Mouse (Mus musculus): ENCODE measurements around the gene Dgkz. TPM values are rescaled to one million over a fixed set of nuclear protein-coding genes. Genes with fewer than 3 reads are reported as not detected.
A peak's percentile ranks its signal among the peaks of the same experiment; 100 is the strongest.

Gene Dgkz
- polyA plus RNA-seq, 1 experiment from 2014 or later, result 33.6 TPM

DNA sequence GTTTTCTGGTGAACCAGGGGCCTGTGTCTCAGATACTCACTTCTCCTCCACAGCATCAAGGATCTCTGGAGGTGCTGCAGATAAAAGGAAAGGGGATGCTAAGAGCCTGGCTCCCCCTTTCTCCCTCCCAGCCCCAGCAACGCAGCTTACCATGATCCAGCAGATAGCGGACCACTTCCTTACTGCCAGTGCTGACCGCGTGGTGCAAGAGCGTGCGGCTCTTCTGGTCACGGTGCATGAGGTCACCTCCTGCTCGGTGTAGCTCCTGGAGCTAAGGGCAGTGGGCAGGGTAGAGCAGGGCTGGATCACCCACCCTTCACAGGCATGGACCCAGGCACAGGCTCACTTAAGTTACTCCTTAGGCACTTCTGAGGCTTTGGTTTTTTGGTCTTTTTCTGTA, 41.6 kb downstream of the Dgkz start:
- Histone ChIP-seq H3K9me3 (ENCODE audit: control insufficient read depth, low read length) (no peaks in the 10 kb centered on the region), H3K4me3 (replicated peaks; ENCODE audit: low read length) (no peak overlapping the region), H3K4me2 (ENCODE audit: low read length) (no peak overlapping the region), H3K4me1 (replicated peaks; ENCODE audit: control insufficient read depth, insufficient read depth, low read length) (peaks cover 27% of the 10 kb centered on the region), H3K9ac (replicated peaks; ENCODE audit: low read depth, low read length) (no peak overlapping the region), H3K27ac (ENCODE audit: low read length) (no peak overlapping the region), H3K27me3 (replicated peaks; ENCODE audit: control insufficient read depth, insufficient read depth, low read length) (no peaks in the 10 kb centered on the region), H3K36me3 (ENCODE audit: control insufficient read depth, insufficient read depth) (peaks cover 6% of the 10 kb centered on the region; the same call in 1 of the 2 replicates)
- no peak for ATAC-seq
- WGBS, result 67% methylated on average over 8 of the region's 8 CpGs

DNA sequence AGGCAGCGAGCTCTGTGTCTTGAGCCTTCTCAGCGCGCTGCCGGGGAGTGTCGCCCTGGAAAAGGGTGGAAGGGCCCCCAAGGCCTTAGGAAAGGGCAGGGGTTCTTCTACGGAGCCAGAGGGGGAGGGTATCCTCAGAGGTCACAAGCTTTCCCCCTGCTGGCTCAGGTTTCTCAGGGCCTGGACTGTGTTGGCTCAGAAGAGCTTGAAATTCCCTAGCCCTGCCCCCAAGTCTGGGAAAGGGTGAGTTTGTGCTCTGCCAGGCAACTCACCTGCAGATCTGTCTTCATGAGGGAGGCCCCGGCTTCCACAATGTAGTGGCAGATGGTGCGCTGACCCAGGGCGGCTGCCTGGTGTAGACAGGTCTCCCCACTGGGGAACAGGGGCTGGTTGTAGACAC, 42.2 kb downstream of the Dgkz start:
- ATAC-seq, result no peak
- H3K4me2 ChIP-seq (ENCODE audit: low read length), result no peak overlapping the region
- peaks cover 4% of the 10 kb centered on the region; the same call in 1 of the 2 replicates for H3K36me3 ChIP-seq (ENCODE audit: control insufficient read depth, insufficient read depth)
- no peak overlapping the region for H3K4me3 ChIP-seq (replicated peaks; ENCODE audit: low read length)
- no peaks in the 10 kb centered on the region for H3K27me3 ChIP-seq (replicated peaks; ENCODE audit: control insufficient read depth, insufficient read depth, low read length)
- H3K9me3 ChIP-seq (ENCODE audit: control insufficient read depth, low read length), result no peaks in the 10 kb centered on the region
- no peak overlapping the region for H3K27ac ChIP-seq (ENCODE audit: low read length)
- no peak overlapping the region for H3K9ac ChIP-seq (replicated peaks; ENCODE audit: low read depth, low read length)
- WGBS, result 39% methylated on average over 9 of the region's 9 CpGs
- peaks cover 27% of the 10 kb centered on the region for H3K4me1 ChIP-seq (replicated peaks; ENCODE audit: control insufficient read depth, insufficient read depth, low read length)

DNA sequence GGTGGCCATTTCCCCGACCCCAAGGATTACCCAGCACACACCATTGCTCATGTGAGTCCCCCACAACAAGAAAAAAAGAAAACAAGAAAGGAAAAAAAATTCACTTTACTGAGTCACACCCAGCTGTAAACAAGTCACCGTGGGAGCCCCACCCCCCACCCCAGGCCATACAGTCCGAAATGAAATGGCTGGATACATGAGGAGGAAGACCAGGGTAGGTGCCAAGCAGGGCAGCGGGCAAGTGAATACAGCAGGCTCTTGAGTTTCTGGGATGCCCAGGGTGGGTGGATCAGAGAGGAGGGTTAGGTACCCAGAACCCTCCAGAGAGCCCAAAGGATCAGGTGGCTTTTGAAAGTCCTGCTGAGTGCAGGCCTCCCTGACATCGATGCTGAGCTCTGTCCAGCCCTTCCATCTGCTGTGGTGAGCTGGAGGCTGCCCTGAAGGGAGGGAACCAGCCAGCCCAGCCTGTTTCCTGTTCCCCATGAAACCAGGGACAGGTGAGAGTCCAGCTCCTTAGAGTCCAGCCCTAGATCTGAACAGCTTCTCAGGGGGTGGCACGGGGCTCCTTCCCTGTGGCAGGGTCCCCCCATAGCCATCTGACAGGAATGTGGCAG, 42.8 kb downstream of the Dgkz start:
- Histone ChIP-seq H3K9ac (replicated peaks; ENCODE audit: low read depth, low read length) (no peak overlapping the region), H3K4me2 (ENCODE audit: low read length) (no peak overlapping the region), H3K4me3 (replicated peaks; ENCODE audit: low read length) (no peak overlapping the region), H3K27me3 (replicated peaks; ENCODE audit: control insufficient read depth, insufficient read depth, low read length) (no peaks in the 10 kb centered on the region), H3K9me3 (ENCODE audit: control insufficient read depth, low read length) (no peaks in the 10 kb centered on the region), H3K36me3 (ENCODE audit: control insufficient read depth, insufficient read depth) (peaks cover 3% of the 10 kb centered on the region; the same call in 1 of the 2 replicates), H3K4me1 (replicated peaks; ENCODE audit: control insufficient read depth, insufficient read depth, low read length) (peaks cover 27% of the 10 kb centered on the region), H3K27ac (ENCODE audit: low read length) (no peak overlapping the region)
- no peak for ATAC-seq
- 15% methylated on average over 6 of the region's 6 CpGs for whole genome bisulfite sequencing

DNA sequence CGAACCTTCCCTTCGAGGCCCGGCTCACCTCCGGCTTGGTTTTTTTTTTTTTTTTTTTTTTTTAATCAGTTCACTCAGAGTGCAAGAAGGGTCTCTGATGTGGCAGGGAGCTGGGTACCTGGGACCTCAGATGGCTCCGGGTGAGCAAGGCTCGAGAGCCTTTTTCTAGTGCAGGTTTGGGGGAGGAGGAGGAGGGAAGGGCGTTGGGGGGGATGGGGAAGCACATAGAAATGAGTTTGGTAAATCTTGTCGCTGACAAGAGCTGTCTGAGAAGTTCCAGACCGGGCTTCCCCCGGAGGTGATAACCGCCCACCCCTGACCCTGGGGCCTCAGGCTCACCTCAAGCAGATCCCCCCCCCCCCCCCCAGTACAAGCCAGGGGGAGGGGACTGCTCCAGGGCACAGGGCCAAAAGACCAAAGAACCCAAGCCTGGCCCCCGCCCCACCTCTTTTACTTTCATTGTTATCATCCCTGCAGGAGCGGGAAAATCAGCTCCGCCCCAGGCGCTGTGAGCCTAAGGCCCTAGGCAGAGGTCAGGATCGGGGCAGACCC, 43.4 kb downstream of the Dgkz start, which contains the start of gene Mdk:
Gene Mdk, minus strand, starts transcription at position 138 of the 552 bp plus-strand sequence.
- Histone ChIP-seq H3K4me3 (replicated peaks; ENCODE audit: low read length) (peak within 1 kb of the TSS; percentile 67), H3K36me3 (ENCODE audit: control insufficient read depth, insufficient read depth) (no peaks in the 10 kb centered on the region), H3K27me3 (replicated peaks; ENCODE audit: control insufficient read depth, insufficient read depth, low read length) (no peaks in the 10 kb centered on the region), H3K9ac (replicated peaks; ENCODE audit: low read depth, low read length) (peak within 1 kb of the TSS; percentile 79), H3K4me1 (replicated peaks; ENCODE audit: control insufficient read depth, insufficient read depth, low read length) (peaks cover 27% of the 10 kb centered on the region), H3K9me3 (ENCODE audit: control insufficient read depth, low read length) (no peaks in the 10 kb centered on the region), H3K4me2 (ENCODE audit: low read length) (peak within 1 kb of the TSS; percentile 86), H3K27ac (ENCODE audit: low read length) (peak within 1 kb of the TSS; percentile 77)
- ATAC-seq, result no peak; the same call in 1 of the 2 replicates
- WGBS, result 4% methylated on average over 16 of the region's 16 CpGs

DNA sequence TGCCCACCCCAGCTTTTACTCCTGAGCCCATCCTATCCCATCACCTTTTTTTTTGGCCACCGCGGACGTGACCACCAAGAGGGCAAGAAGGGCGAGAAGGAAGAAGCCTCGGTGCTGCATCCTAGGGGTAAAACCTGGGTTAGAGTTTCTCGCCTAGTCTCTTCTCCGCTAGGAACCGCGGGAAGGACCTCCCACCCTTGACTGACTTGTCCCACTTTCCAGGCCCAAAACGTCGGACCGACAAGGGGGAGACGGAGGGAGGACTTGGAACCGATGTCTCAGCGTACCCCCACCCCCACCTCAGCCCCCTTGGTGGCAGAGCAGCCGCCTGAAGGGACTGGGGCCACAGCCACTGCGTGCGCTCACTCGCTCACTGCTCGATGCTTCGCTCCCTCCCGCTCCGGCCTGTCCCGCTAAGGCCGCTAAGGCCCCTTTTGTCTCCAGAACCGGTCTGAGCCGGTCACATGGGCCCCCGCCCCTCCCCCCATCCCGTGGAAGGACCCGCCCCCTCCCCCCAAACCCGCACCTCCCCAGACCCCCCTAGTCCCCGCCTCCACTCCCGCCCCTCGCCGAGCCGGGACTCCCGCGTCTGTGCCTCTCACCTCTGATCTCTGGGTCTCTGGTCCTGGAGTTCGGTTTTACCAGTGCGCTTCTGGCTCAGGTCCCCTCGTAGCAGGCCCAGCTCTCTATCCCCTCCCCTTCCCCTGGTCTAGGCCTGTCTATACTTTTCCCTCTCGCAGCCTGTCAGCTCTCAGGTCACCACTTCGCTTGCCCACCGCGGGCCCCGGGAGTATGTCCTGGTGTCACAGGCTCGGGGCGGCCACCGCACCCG, 44.1 kb downstream of the Dgkz start:
- Histone ChIP-seq H3K9me3 (ENCODE audit: control insufficient read depth, low read length) (no peaks in the 10 kb centered on the region), H3K36me3 (ENCODE audit: control insufficient read depth, insufficient read depth) (no peaks in the 10 kb centered on the region), H3K4me1 (replicated peaks; ENCODE audit: control insufficient read depth, insufficient read depth, low read length) (peaks cover 27% of the 10 kb centered on the region), H3K4me3 (replicated peaks; ENCODE audit: low read length) (peak overlapping the region; percentile 67), H3K9ac (replicated peaks; ENCODE audit: low read depth, low read length) (peak overlapping the region; percentile 79), H3K27ac (ENCODE audit: low read length) (peak overlapping the region; percentile 77), H3K4me2 (ENCODE audit: low read length) (peak overlapping the region; percentile 86), H3K27me3 (replicated peaks; ENCODE audit: control insufficient read depth, insufficient read depth, low read length) (no peaks in the 10 kb centered on the region)
- ATAC-seq, result peak; percentile 78
- WGBS, result under 1% methylated on average over 50 of the region's 50 CpGs

DNA sequence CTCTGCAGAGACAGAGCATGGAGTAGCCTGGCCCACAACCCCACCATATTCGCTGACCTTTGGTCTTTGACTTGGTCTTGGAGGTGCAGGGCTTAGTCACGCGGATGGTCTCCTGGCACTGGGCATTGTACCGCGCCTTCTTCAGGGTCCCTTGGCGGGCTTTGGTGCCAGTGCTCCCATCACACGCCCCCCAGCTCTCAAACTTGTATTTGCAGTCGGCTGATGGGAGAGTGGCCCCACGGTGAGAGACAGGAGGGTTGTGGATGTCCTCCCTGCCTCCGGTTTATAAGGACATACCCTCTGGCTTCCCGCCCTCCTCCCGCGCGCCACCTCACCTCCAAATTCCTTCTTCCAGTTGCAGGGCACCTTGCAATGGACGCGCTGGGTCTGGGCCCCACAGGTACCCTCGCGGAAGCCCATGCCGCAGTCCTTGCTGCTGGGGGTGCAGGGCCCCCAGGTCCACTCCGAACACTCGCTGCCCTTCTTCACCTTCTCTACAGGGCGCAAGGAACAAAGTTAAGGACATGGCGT, 44.8 kb downstream of the Dgkz start:
- Histone ChIP-seq H3K27ac (ENCODE audit: low read length) (peak overlapping the region; percentile 77; the same call in 1 of the 2 replicates), H3K27me3 (replicated peaks; ENCODE audit: control insufficient read depth, insufficient read depth, low read length) (no peaks in the 10 kb centered on the region), H3K36me3 (ENCODE audit: control insufficient read depth, insufficient read depth) (no peaks in the 10 kb centered on the region), H3K4me3 (replicated peaks; ENCODE audit: low read length) (peak overlapping the region; percentile 67), H3K4me2 (ENCODE audit: low read length) (peak overlapping the region; percentile 86), H3K9me3 (ENCODE audit: control insufficient read depth, low read length) (no peaks in the 10 kb centered on the region), H3K9ac (replicated peaks; ENCODE audit: low read depth, low read length) (peak overlapping the region; percentile 79), H3K4me1 (replicated peaks; ENCODE audit: control insufficient read depth, insufficient read depth, low read length) (peaks cover 27% of the 10 kb centered on the region)
- WGBS, result under 1% methylated on average over 23 of the region's 23 CpGs
- no peak for ATAC-seq

DNA sequence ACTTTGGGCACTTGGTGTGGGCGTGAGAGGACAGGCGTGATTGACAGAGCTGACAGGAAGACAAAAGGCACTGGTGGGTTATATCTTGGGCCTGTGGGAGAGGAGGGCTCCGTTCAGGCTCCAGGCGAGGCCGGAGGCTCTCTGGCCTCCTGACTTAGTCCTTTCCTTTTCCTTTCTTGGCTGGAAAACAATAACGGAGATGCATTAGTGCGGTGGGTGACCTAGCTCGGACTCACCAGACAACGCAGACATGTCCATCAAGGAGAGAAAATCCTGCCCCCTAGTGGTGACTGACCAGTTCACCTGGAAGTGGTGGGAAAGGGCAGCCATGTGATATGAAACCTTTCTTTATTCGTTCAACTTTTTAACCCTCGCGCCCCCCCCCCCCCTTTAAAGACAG, 45.7 kb downstream of the Dgkz start:
- H3K4me3 ChIP-seq (replicated peaks; ENCODE audit: low read length), result peak overlapping the region; percentile 67
- 3% methylated on average over 12 of the region's 12 CpGs for WGBS
- H3K27ac ChIP-seq (ENCODE audit: low read length), result no peak overlapping the region
- no peaks in the 10 kb centered on the region for H3K27me3 ChIP-seq (replicated peaks; ENCODE audit: control insufficient read depth, insufficient read depth, low read length)
- no peaks in the 10 kb centered on the region for H3K36me3 ChIP-seq (ENCODE audit: control insufficient read depth, insufficient read depth)
- H3K4me2 ChIP-seq (ENCODE audit: low read length), result peak overlapping the region; percentile 86
- H3K9ac ChIP-seq (replicated peaks; ENCODE audit: low read depth, low read length), result peak overlapping the region; percentile 19; the same call in 1 of the 2 replicates
- peaks cover 27% of the 10 kb centered on the region for H3K4me1 ChIP-seq (replicated peaks; ENCODE audit: control insufficient read depth, insufficient read depth, low read length)
- no peaks in the 10 kb centered on the region for H3K9me3 ChIP-seq (ENCODE audit: control insufficient read depth, low read length)
- ATAC-seq, result no peak

DNA sequence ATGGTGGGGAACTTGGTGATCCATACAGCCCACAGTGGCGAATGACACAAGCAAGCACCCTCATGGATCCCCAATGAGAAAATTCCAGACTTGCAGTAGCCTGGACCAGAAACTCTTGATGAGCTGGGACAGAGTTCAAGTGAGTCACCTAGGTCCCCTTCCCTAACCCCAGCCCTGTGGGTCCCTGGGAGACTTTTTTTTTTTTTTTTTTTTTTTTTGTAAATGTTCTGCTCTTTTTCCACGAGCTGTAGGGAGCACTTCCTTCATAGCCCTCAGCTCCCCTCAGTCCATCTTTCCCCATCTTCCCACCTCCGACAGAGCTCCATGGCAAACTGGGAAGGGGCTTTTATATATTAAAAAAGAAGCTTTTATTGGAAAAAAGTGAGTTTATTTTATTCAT, 46.2 kb downstream of the Dgkz start:
- H3K4me3 ChIP-seq (replicated peaks; ENCODE audit: low read length), result no peak overlapping the region; the same call in 1 of the 2 replicates
- H3K9ac ChIP-seq (replicated peaks; ENCODE audit: low read depth, low read length), result 0 out of 2 replicates have a peak overlapping the region, but pooled peaks have one; percentile 19

More for the DNA sequence above, 46.2 kb downstream of the Dgkz start:
- Histone ChIP-seq H3K4me2 (ENCODE audit: low read length) (peak overlapping the region; percentile 86), H3K27me3 (replicated peaks; ENCODE audit: control insufficient read depth, insufficient read depth, low read length) (peaks cover 3% of the 10 kb centered on the region; the same call in 1 of the 2 replicates), H3K4me1 (replicated peaks; ENCODE audit: control insufficient read depth, insufficient read depth, low read length) (peaks cover 27% of the 10 kb centered on the region), H3K36me3 (ENCODE audit: control insufficient read depth, insufficient read depth) (no peaks in the 10 kb centered on the region), H3K27ac (ENCODE audit: low read length) (no peak overlapping the region), H3K9me3 (ENCODE audit: control insufficient read depth, low read length) (no peaks in the 10 kb centered on the region)
- WGBS, result 48% methylated on average over 3 of the region's 3 CpGs
- no peak for ATAC-seq

Data from forebrain, embryonic 16.5 days (tissue).